Mouse (Mus musculus) midbrain, postnatal 0 days (tissue): ENCODE measurements around the gene Naglu. TPM values are rescaled to one million over a fixed set of nuclear protein-coding genes. Genes with fewer than 3 reads are reported as not detected.

ENCODE experiments used
- ATAC-seq: fragments of 200-750 bp; cut with Nextera tagmentation; 2 replicates; pipeline ENCODE4 v1.8.0; 2017; ENCODE audit warnings: moderate number of reproducible peaks, mild to moderate bottlenecking, moderate TSS enrichment, moderate library complexity; ENCODE audit not compliant: low FRiP score
- DNase-seq: peaks from one replicate; pipeline ENCODE4 v3.0.0-alpha.2; 2015; ENCODE audit warnings: low spot score
- H3K27ac ChIP-seq: fragments of 300-500 bp; sonication (generic); 2 replicates; pipeline ENCODE4 v1.5.1; 2014; ENCODE audit warnings: low read depth, mild to moderate bottlenecking, low read length, mixed read lengths
- H3K27me3 ChIP-seq: fragments of 300-500 bp; sonication (generic); 2 replicates; pipeline ENCODE4 v1.6.1; 2014; ENCODE audit warnings: low read length, control low read depth, mixed read lengths; ENCODE audit not compliant: insufficient read depth
- H3K36me3 ChIP-seq: fragments of 300-500 bp; sonication (generic); 2 replicates; pipeline ENCODE4 v1.6.1; 2014; ENCODE audit warnings: low read length, control low read depth, mixed read lengths; ENCODE audit not compliant: insufficient read depth
- H3K4me1 ChIP-seq: fragments of 300-500 bp; sonication (generic); 2 replicates; pipeline ENCODE4 v1.6.1; 2014; ENCODE audit warnings: mild to moderate bottlenecking, control low read depth, antibody characterized with exemption, low read length, mixed read lengths; ENCODE audit not compliant: insufficient read depth
- H3K4me2 ChIP-seq: fragments of 300-500 bp; sonication (generic); 2 replicates; pipeline ENCODE4 v1.6.1; 2014; ENCODE audit warnings: low read depth, mild to moderate bottlenecking, low read length, mixed read lengths; ENCODE audit not compliant: poor library complexity, severe bottlenecking
- H3K4me3 ChIP-seq: fragments of 300-500 bp; sonication (generic); 2 replicates; pipeline ENCODE4 v1.5.1; 2014; ENCODE audit warnings: low read depth, mild to moderate bottlenecking, low read length, moderate library complexity
- H3K9ac ChIP-seq: fragments of 300-500 bp; sonication (generic); replicated peaks from 2 replicates; pipeline ENCODE4 v1.6.1; 2014; ENCODE audit warnings: mild to moderate bottlenecking, low read length, moderate library complexity, mixed read lengths; ENCODE audit not compliant: poor library complexity, severe bottlenecking
- H3K9me3 ChIP-seq: fragments of 300-500 bp; sonication (generic); 2 replicates; pipeline ENCODE4 v1.6.1; 2016; ENCODE audit warnings: low read length, control low read depth
- CTCF ChIP-seq: IDR thresholded peaks from 2 replicates; pipeline ENCODE4 v1.5.1; 2016; ENCODE audit warnings: antibody characterized with exemption, mild to moderate bottlenecking
- WGBS: fragments of 180-500 bp; shearing (Covaris S2); extraction: QIAGEN DNeasy Blood & Tissue Kit; methylation state at CpG from one replicate; pipeline ENCODE4 v1.1.7; 2014; 5-methylcytosine and 5-hydroxymethylcytosine counted together
- polyA plus RNA-seq: library from polyadenylated mRNA; unstranded; fragments of >200 nt; fragmentation: Nextera tagmentation; extraction: Ambion mirVana; gene quantifications from 2 replicates; pipeline ENCODE4 v1.2.1, GENCODE M21; 2015
- total RNA-seq: library from RNA; depleted of rRNA; stranded (reverse); fragments of >200 nt; gene quantifications from 2 replicates; pipeline ENCODE4 v1.2.3, GENCODE M21; 2014

Naglu gene
- total and polyA plus RNA-seq, 2 experiments from 2014 or later, result 16.6 to 22.2 TPM

DNA sequence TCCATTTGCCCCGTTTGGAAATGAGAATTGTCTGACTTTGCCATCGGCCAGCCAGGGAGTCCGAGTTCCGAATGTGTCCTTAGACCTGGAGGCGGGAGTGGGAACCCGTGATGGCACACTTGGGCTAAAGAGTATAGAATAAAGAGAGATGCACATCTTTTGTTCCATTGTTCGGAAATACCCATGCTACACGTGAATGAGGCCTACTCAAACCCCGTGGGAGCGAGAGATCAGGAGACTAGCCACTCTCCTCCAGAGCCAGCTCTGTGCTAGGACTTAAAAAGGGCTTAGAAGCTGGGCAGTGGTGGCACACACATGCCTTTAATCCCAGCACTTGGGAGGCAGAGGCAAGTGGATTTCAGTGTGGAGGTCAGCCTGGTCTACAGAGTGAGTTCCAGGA lies 10.3 kb upstream of the Naglu start:
- 70% methylated on average over 10 of the region's 10 CpGs for WGBS
- Histone ChIP-seq H3K4me1 (no peaks in the 10 kb centered on the region), H3K9ac (no peak overlapping the region), H3K36me3 (peaks cover 82% of the 10 kb centered on the region), H3K27me3 (no peaks in the 10 kb centered on the region), H3K27ac (peak overlapping the region; percentile 57), H3K4me2 (no peak overlapping the region), H3K9me3 (no peaks in the 10 kb centered on the region), H3K4me3 (no peak overlapping the region)
- TF ChIP-seq CTCF, result no peak
- ATAC-seq (no peak), DNase-seq (no peak)

- Histone ChIP-seq H3K9me3 (no peaks in the 10 kb centered on the region), H3K9ac (0 out of 2 replicates have a peak overlapping the region, but pooled peaks have one; percentile 19), H3K4me1 (no peaks in the 10 kb centered on the region), H3K27me3 (no peaks in the 10 kb centered on the region), H3K27ac (peak overlapping the region; percentile 57; the same call in 1 of the 2 replicates), H3K4me2 (no peak overlapping the region), H3K4me3 (no peak overlapping the region), H3K36me3 (peaks cover 78% of the 10 kb centered on the region)
- ATAC-seq (no peak), DNase-seq (no peak)
- TF ChIP-seq CTCF, result no peak
- 67% methylated on average over 8 of the region's 8 CpGs for WGBS
Observed at GRCm38 (mm10) chr11:101060126-101060525, 9.7 kb upstream of the Naglu start.

GRCm38 (mm10) chr11:101061049-101061448 lies 8.8 kb upstream of the Naglu start:
- Histone ChIP-seq H3K4me3 (no peak overlapping the region), H3K27me3 (no peaks in the 10 kb centered on the region), H3K36me3 (peaks cover 71% of the 10 kb centered on the region), H3K4me2 (no peak overlapping the region), H3K9me3 (no peaks in the 10 kb centered on the region), H3K27ac (no peak overlapping the region), H3K4me1 (no peaks in the 10 kb centered on the region), H3K9ac (no peak overlapping the region)
- no peak for DNase-seq
- 95% methylated on average over 5 of the region's 5 CpGs for WGBS
- TF ChIP-seq CTCF, result no peak
- no peak for ATAC-seq

DNA sequence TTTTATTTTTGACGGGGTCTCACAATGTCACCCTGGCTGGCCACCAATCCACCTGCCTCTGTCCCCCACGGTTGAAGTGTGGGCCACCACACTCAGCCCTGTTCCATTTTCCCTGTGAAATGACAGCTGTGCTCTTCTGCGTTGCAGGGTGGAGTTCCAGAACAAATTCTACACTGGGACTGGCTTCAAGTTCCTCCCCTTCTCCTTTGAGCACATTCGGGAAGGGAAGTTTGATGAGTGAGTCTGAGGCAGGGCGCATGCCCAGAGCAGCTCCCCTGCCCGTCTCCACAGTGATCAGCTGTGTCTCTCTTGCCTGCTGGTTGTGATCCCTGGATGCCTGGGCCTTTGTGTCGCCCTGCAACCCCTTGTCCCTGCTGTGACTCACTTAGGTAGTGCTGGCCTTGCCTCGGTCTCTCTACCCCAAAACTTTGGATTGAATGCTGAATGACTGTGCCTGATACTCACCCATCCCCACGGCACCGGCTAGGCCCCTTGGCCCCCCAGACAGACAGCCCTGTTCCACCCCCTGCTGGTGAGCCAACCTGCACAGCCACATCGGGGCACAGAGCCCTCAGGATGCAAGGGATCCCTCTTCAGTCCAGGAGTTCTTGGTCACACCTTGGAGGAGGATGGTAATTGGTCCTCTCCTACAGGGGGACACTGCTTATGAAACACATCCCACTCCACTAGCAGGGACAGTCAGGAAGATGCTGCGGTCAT lies 7.5 kb upstream of the Naglu start:
- ATAC-seq (no peak), DNase-seq (no peak)
- Histone ChIP-seq H3K9ac (no peak overlapping the region), H3K4me1 (no peaks in the 10 kb centered on the region), H3K4me3 (no peak overlapping the region), H3K27ac (no peak overlapping the region), H3K27me3 (no peaks in the 10 kb centered on the region), H3K9me3 (no peaks in the 10 kb centered on the region), H3K4me2 (no peak overlapping the region), H3K36me3 (peaks cover 59% of the 10 kb centered on the region)
- no peak for TF ChIP-seq CTCF
- 73% methylated on average over 12 of the region's 12 CpGs for WGBS

DNA sequence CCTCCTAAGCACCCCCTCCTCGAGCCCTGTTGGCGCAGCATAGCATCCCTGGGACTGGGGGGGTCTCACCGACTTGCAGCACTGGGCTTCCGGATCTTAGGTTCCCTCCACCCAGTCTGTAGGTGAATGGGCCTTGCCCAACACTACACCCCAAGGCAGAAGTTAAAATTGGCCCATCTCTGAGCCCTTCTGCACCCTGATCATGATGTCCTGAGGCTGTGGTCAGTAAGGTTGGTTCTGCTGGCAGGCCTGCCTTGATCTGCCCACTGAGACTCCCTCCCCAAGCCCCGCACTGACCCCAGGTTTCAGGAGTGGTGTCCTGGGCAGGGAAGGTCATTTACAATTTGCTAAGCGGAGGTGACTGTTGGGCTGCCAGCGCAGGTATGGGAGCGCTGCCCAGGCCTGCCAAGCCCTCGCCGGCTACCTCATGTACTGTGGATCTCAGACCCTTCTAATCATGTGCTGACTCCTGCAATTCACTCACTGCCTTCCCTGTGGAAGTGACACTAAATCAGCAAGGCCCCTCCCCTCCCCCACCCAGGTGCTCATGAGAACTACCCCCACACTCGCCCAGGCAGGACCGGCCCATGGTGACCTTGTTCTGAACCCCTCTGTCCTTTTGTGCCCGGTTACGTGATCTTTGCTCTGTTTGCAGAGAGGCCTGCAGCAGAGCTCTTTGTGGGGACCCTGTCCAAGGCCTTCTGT lies 6.7 kb upstream of the Naglu start:
- DNase-seq (no peak), ATAC-seq (no peak)
- H3K4me1 ChIP-seq, result no peaks in the 10 kb centered on the region
- H3K4me3 ChIP-seq, result no peak overlapping the region
- no peak for TF ChIP-seq CTCF
- peaks cover 51% of the 10 kb centered on the region for H3K36me3 ChIP-seq
- H3K4me2 ChIP-seq, result no peak overlapping the region
- H3K27ac ChIP-seq, result no peak overlapping the region
- WGBS, result 80% methylated on average over 14 of the region's 14 CpGs
- no peaks in the 10 kb centered on the region for H3K27me3 ChIP-seq
- no peaks in the 10 kb centered on the region for H3K9me3 ChIP-seq
- no peak overlapping the region for H3K9ac ChIP-seq

DNA sequence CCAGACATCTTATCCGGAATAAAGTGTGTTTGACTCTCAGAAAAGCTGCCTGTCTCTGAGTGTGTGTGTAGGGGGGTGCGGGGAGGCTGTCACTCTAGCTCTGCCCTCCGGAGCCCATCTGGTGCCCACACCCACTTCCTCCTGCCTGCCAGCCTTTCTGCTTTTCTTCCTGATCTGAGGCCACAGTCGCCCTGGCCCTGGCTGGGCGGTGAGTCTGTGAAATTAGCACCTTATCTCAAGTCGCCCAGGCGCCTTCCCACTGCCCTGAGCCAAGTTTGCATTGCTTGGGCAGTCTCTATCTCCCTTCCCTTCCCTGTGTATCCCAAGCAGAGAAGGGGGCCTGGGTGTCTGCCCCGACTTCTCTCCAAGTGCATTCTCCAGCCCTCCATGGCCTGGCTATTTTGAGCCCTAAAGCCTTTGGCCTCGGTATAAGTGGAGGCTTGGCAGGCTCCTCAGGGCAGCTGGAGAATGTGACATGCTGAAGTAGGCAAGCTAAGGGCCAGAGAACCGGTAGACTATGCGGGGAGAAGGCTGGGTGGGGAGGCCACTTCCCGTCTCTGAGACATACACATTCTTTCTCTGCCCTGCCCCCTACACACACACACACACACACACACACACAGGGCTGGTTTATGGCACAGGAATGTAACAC lies 6.0 kb upstream of the Naglu start:
- DNase-seq (peak; percentile 31), ATAC-seq (no peak)
- Histone ChIP-seq H3K4me1 (no peaks in the 10 kb centered on the region), H3K27me3 (no peaks in the 10 kb centered on the region), H3K27ac (peak overlapping the region; percentile 39; the same call in 1 of the 2 replicates), H3K9ac (no peak overlapping the region), H3K4me3 (no peak overlapping the region), H3K36me3 (peaks cover 45% of the 10 kb centered on the region), H3K9me3 (no peaks in the 10 kb centered on the region), H3K4me2 (no peak overlapping the region)
- no peak for TF ChIP-seq CTCF
- 57% methylated on average over 12 of the region's 12 CpGs for WGBS
